Mouse (Mus musculus): ENCODE data around the gene Wdr43.

- TF ChIP-seq CTCF (IDR thresholded peaks at IDR 0.05) (no peak), EP300 (IDR thresholded peaks at IDR 0.05) (no peak)
Observed at GRCm38 (mm10) chr17:71693313-71693712, 77.6 kb downstream of the Wdr43 start.

All from lung, postnatal 0 days (tissue).